Mouse (Mus musculus): ENCODE measurements around the gene En2.

The En2 gene

GRCm38 (mm10) chr5:28161383-28161937 lies 4.0 kb upstream of the En2 start:
- no peak for DNase-seq

DNA sequence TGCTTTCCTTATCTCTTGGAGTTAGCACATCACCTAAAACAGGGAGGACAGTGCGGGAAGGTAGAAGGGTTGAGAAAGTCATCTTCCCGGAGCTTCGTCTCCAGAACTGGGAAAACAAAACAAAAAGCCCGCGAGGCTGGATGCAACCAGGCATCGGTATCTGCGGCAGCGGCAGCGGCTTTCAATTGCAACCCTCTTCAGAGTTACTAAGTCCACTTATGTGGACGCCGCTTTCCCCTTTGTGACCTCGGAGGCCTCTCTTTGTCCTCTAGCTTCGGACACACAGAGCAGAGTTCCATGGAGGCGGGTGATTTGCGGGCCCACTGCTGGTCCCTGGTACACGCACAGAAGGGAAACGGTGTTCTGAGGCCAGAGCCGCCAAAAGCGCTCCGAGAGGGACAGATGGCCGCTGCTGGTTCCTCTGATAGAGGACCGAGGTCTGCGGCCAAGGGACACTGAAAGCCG lies 3.5 kb upstream of the En2 start:
- DNase-seq, result no peak

DNA sequence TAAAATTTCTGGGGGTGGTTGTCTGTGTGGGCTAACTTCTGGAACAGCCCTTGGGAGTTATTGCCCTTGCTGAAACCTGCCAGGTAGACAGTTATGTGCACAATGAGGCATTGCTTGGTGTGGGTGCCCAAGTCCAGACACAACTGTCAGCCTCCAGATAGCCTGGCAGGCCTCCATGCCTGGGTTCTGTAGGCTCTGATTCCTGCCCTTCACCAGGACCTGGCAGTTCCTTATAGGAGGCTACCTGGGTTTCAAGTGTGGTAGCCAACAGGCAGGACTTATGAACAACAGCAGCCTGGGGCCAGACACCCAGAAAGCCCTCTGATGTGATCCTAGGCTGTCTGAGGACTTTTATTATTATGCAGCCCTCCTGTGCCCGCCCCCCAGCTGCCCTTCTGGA lies 1.6 kb upstream of the En2 start:
- no peak for DNase-seq

DNA sequence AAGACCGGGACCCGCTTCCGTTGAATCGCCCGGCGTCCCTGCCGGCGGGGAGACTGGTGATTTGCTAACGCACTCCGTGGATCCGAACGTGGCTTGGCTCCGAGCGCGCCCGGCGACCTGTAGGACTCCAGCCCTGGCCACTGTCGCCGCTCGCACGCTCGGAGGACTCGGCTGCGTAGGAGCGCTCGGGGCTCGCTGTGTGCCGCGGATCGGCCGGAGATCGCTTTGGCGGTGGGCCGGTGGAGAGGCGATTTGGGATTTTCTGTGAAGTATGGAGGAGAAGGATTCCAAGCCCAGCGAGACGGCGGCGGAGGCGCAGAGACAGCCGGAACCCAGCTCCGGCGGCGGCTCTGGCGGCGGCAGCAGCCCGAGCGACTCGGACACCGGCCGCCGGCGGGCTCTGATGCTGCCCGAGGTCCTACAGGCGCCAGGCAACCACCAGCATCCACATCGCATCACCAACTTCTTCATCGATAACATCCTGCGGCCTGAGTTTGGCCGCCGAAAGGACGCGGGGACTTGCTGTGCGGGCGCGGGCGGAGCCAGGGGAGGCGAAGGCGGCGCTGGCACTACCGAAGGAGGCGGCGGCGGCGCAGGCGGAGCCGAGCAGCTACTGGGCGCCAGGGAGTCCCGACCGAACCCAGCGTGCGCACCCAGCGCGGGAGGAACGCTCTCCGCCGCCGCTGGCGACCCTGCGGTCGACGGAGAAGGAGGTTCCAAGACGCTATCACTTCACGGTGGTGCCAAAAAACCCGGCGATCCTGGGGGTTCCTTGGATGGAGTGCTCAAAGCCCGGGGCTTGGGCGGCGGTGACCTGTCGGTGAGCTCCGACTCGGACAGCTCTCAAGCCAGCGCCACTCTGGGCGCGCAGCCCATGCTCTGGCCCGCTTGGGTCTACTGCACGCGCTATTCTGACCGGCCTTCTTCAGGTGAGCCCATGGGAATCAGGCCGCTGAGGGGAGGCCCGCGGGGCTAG lies 1.1 kb downstream of the En2 start:
- peak; percentile 14 for DNase-seq

GRCm38 (mm10) chr5:28167611-28168252 lies 2.2 kb downstream of the En2 start:
- DNase-seq, result no peak

- no peak for DNase-seq
Measured at GRCm38 (mm10) chr5:28168253-28169165, 3.0 kb downstream of the En2 start.

GRCm38 (mm10) chr5:28169166-28169801 lies 3.8 kb downstream of the En2 start:
- no peak for DNase-seq

GRCm38 (mm10) chr5:28170081-28170480 lies 4.6 kb downstream of the En2 start:
- no peak for DNase-seq

GRCm38 (mm10) chr5:28170892-28171291 lies 5.4 kb downstream of the En2 start:
- DNase-seq, result no peak

DNA sequence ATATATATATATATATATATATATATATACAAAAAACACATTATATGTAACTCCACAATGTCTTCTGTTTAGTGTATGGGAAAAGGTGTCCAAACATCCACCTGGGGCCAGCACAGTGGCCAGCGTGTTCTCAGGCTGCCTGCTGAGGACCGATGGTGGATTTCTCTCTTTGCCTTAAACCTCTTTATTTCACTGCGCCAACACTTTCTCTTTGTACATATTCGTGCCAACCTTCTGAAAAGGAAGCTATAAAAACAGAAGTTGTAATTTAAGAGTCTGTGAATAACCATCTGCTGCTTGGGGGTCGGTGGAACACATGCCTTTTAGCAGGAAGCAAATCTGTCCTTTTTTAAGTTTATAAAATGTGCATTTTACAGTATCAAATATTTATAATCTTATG lies 6.2 kb downstream of the En2 start:
- DNase-seq, result no peak

DNA sequence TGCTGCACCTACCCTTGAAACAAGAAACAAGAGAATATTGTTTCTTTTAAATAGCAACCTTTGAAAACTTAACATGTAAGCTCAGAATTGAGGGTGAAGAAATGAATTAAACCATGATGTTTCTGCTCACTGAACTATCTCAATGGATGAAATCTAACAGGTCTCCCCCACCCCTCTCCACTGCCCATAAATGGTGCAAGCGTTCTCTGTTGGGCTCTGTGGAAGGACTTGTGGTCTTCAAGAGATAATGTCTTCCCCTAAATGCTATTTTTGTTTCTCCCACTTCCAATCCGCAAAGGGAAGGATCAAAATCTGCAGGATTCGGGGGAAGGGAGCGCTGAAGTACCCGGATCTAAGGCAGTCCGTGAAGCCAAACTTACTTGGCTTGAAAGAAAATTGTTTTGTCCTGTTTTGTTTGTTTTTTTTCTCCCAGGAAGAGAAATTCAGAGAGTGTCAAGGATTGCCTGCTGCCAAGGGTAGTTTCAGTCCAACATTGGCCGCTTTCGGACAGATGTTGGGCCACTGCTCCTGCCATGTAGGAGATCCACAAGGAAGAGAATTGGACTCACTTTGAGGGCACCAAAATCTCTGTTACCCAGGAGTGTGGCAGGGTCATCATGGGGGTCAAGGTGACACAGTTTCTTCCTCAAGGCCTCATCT lies 6.9 kb downstream of the En2 start:
- no peak for DNase-seq

DNA sequence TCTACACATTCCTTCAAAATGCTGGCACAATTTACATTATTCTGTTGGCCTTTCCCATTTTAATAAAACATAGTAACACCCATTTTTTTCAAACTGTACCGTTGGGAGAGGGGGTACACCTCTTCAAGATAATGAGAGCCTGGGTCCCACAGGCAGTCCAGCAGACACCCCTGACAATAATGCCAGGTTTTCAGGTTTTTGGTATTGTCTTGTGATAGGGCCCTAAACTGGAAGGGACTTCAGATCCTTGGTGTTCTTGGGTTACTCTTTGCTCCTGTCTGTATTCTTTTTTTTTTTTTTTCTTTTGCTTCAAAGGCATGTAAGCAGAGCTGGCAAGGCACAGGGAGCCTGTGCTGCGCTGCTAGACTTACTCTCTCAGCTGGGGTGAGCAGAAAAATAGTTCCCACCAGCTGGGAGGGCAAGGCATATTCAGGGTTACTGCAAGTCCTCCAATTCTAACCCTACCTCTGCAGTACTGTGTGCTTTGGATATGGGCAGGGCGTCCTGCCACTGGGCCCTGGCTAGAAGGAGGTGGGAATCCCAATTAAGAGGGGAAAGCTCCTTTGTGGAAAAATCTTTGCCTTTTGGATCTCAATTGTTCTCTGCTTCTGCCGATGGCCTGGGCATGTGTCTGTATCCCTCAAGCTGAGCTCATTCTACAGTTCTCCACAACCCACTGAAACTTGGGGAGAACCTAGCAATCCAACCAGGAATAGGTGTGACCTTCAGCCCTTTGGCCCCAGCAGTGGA lies 7.6 kb downstream of the En2 start:
- no peak for DNase-seq

DNA sequence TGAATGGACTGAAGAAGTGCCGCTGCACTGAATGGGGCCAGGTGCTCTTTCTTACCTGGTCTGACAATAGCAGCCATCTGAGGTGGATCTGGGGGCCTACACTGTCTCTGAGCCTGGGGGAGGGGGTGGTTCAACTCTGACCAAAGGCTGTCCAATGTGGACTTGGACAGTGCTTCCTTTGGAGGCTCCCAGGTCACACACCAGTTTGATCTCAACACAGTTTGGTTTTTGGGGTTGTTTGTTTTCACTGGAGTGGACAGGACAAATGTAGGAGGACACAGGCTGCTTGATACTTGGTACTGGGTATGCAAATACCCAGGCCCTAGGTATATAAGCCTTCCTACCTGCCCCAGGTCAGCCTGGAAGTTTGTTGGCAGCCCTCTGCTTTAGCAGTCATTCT lies 8.2 kb downstream of the En2 start:
- no peak for DNase-seq

- no peak for DNase-seq
Measured at GRCm38 (mm10) chr5:28174086-28174485, 8.6 kb downstream of the En2 start.

GRCm38 (mm10) chr5:28174876-28175569 lies 9.5 kb downstream of the En2 start:
- no peak for DNase-seq

DNA sequence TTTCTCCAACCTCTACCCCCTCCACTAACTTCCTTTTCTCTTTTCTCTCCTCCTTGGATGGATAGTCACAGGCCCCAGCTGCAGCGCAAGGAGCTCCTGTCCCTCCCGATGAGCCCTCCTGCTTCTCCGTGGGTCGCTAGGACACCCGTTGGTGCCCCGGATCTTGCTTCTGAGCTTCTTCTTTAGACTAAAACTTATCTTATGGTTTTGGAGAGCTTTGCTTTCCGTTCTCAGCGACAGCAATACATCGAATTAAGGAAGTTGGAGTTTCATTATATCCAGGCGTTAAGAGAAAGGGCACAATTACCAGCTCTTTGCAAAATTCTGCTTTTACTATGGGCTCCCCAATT lies 10.1 kb downstream of the En2 start:
- no peak for DNase-seq

GRCm38 (mm10) chr5:28176023-28176422 lies 10.5 kb downstream of the En2 start:
- no peak for DNase-seq

GRCm38 (mm10) chr5:28176585-28176984 lies 11.1 kb downstream of the En2 start:
- no peak for DNase-seq

DNA sequence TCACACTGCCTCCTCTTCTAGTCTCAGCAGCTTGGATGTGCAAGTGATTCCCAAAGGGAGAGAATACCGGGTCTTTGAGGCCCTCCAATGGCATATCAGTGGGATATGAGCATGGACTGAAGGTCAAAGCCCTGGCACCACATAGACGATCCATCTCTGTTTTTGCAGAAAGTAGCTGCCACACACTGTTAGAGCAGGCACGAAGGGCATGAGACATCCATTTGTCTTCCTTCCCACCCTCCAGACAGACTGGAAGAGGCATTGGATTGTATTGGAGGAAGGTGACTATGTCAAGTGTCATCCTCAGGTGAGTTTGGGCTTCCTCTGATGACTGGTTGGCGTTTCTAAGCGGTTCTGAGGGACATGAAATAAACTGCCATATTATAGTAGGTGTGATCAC lies 12.8 kb downstream of the En2 start:
- DNase-seq, result no peak

DNA sequence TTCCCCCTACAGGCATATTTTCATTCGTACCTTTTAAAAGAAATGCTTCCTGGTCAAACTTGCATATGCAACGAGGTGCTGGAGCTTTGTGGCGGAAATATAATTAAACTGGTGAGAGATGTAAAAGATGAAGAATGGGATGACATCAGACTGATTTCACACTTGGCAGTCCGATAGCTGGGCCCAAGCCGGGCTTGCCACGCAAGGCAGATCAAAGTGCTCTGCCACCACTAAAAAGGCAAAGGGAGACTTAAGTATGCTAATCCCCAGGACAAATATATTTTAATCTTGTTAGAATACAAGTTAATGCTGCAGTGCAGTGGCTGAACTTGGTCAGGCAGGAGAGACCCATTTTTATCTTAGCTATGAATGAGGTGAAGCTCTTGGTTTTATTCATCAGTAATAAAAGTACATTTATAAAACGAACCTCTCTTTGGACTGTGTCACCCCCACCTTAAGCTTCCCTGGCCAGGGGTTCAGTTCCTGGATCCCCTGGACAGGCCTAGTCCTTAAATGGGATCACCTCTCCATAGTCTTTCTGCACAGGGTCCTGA lies 13.8 kb downstream of the En2 start:
- no peak for DNase-seq

Measured in right cerebral cortex, postnatal 14 days (tissue).